Mouse (Mus musculus) heart, adult 2 months (tissue): ENCODE measurements at regions not wholly inside any gene's neighbourhood (a gene's known extent, or its start where the extent isn't known, plus 50 kb on each side); places are given as distances from the start of the nearest gene placed in this dataset.

Experiments used
- DNase-seq, 2 experiments: peaks; one replicate each; pipeline ENCODE4 v3.0.0; 2021
- H3K27ac ChIP-seq: fragments of 200-600 bp; 2 replicates; pipeline ENCODE4 v1.8.1; 2022
- H3K27me3 ChIP-seq: fragments of 200-500 bp; 2 replicates; pipeline ENCODE4 v1.6.1; 2012; ENCODE audit warnings: mild to moderate bottlenecking, low read length, inconsistent platforms, mixed read lengths; ENCODE audit not compliant: control insufficient read depth, insufficient read depth
- H3K36me3 ChIP-seq: fragments of 200-500 bp; 2 replicates; pipeline ENCODE4 v1.6.1; 2012; ENCODE audit warnings: low read length, inconsistent platforms; ENCODE audit not compliant: control insufficient read depth, insufficient read depth
- H3K4me1 ChIP-seq: fragments of 200-500 bp; 2 replicates; pipeline ENCODE4 v1.6.1; 2011; ENCODE audit warnings: low read length; ENCODE audit not compliant: control insufficient read depth, insufficient read depth
- H3K4me3 ChIP-seq: fragments of 200-600 bp; 2 replicates; pipeline ENCODE4 v1.8.1; 2022
- H3K79me2 ChIP-seq: fragments of 200-500 bp; replicated peaks from 2 replicates; pipeline ENCODE4 v1.6.1; 2012; ENCODE audit warnings: mild to moderate bottlenecking, inconsistent platforms, low read length, moderate library complexity, mixed read lengths; ENCODE audit not compliant: control insufficient read depth, insufficient read depth
- H3K9ac ChIP-seq: fragments of 200-500 bp; 2 replicates; pipeline ENCODE4 v1.6.1; 2012; ENCODE audit warnings: low read depth, mild to moderate bottlenecking, control low read depth, inconsistent platforms, low read length, mixed read lengths
- CTCF ChIP-seq: fragments of 200-600 bp; IDR thresholded peaks from 2 replicates; pipeline ENCODE4 v1.8.1; 2022; ENCODE audit warnings: antibody characterized with exemption, mild to moderate bottlenecking, moderate library complexity
- EP300 ChIP-seq: fragments of 200-500 bp; IDR thresholded peaks from 2 replicates; pipeline ENCODE4 v1.6.1; 2011; ENCODE audit warnings: low read depth, low read length, control low read depth; ENCODE audit not compliant: insufficient read depth
- POLR2A ChIP-seq: fragments of 200-500 bp; IDR thresholded peaks from 2 replicates; pipeline ENCODE4 v1.6.1; 2011; ENCODE audit warnings: mild to moderate bottlenecking, low read depth, low read length, control low read depth; ENCODE audit not compliant: insufficient read depth
- WGBS: fragments of 180-500 bp; shearing (Covaris S2); methylation state at CpG from one replicate; pipeline ENCODE4 v1.1.7; 2018; 5-methylcytosine and 5-hydroxymethylcytosine counted together
- intact Hi-C: fragments of 180-260 bp; cut with DNase I; formaldehyde crosslinking; loops from one replicate; pipeline ENCODE4 v1.15.1; 2025

DNA sequence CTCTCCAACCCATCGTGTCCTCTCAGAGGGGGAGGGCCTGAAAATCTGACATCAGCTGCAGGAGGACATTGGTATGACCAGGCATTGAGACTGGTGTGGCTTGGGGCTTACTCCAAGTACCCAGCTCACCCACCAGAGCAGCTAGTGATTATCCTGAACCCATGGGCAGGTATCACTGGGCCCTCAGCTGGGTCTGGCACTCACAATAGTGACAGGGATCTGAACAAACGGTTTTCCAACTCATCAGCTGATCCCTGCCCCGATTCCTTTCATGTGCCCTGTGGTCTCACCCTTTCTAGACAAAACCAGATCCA, 211.2 kb downstream of the Gm26897 start:
- H3K36me3 ChIP-seq, result no peaks in the 10 kb centered on the region
- no peaks in the 10 kb centered on the region; the same call in 1 of the 2 replicates for H3K27me3 ChIP-seq
- H3K79me2 ChIP-seq, result no peaks in the 10 kb centered on the region
- no peak for DNase-seq
- WGBS, result 43% methylated on average over 3 of the region's 3 CpGs
- no peak overlapping the region for H3K9ac ChIP-seq
- TF ChIP-seq POLR2A (no peak), CTCF (no peak), EP300 (no peak)
- no peaks in the 10 kb centered on the region for H3K4me1 ChIP-seq
- intact Hi-C loops, result no loop called here
- no peak overlapping the region for H3K4me3 ChIP-seq
- no peak overlapping the region for H3K27ac ChIP-seq

DNA sequence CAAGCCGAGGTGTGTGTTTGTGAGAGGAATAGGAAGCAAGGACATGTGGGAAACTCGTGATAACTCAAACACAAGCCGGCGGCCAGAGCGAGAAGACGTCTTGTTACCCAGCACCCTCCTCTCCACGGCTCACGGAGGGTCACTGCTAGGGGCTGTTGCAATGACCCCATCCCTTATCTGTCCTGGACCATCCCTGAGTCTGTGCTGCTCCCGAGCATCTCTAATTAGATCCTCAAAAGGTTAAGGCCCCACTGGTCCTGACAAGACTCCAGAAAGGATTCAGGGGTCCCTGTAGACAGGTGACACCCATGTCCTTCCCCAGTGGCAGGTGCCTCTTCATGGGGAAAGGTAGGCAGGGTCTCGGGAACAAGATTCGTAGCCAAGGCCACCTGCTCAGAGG, 212.6 kb downstream of the Gm26897 start:
- H3K9ac ChIP-seq, result no peak overlapping the region
- intact Hi-C loops, result no loop called here
- no peak overlapping the region for H3K4me3 ChIP-seq
- 85% methylated on average over 11 of the region's 11 CpGs for WGBS
- H3K36me3 ChIP-seq, result no peaks in the 10 kb centered on the region
- TF ChIP-seq POLR2A, result no peak
- TF ChIP-seq CTCF, result no peak
- no peak for TF ChIP-seq EP300
- H3K27me3 ChIP-seq, result no peaks in the 10 kb centered on the region; the same call in 1 of the 2 replicates
- H3K4me1 ChIP-seq, result no peaks in the 10 kb centered on the region
- no peak overlapping the region for H3K27ac ChIP-seq
- no peaks in the 10 kb centered on the region for H3K79me2 ChIP-seq
- DNase-seq, result no peak

DNA sequence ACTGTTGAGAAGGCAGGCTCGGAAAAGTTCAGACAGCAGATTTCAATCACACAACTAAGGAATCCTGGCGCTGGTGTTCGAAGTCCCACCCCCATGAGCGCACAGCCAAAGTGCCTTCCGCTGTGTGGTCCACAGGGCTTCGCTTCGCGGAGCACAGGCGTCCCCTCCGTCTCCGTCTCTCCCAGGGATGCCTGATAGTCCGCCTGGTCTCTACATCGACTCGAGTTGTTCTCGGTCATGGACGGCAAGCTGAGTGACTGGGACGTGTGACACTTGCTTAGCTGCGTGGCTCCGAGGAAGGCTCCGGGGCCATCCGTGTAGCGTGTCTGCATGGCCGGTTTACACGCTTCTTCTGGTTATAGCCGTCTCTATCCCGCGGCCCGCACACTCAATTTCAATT, 224.0 kb downstream of the Gm26897 start:
- no peak for DNase-seq
- Histone ChIP-seq H3K9ac (no peak overlapping the region), H3K27ac (no peak overlapping the region), H3K79me2 (no peaks in the 10 kb centered on the region), H3K27me3 (no peaks in the 10 kb centered on the region; the same call in 1 of the 2 replicates), H3K4me3 (no peak overlapping the region), H3K36me3 (no peaks in the 10 kb centered on the region), H3K4me1 (no peaks in the 10 kb centered on the region)
- 67% methylated on average over 28 of the region's 28 CpGs for WGBS
- TF ChIP-seq EP300 (no peak), POLR2A (no peak), CTCF (no peak)
- intact Hi-C loops, result no loop called here

DNA sequence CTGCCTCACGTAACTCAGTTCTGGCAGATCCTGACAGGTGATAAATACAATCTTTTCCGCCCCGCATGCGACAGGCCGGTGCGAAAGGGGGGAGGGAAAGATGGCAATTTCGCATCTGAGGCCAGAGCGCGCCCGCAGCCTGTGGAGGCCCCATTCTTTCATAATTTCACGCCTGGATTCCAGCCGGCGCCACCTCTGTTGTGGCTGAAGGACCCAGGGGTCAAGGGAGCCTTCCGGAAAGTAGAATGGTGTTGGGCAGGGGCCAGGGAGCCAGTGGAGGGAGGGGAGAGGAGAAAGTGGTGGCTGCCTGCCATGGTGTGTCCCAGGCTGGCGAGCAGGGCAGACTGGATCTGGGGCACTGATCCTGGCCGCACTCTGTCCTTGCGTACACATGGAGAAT, 224.5 kb downstream of the Gm26897 start:
- H3K79me2 ChIP-seq, result no peaks in the 10 kb centered on the region
- DNase-seq, result peak; percentile 45 to 50
- no peaks in the 10 kb centered on the region for H3K36me3 ChIP-seq
- no peak overlapping the region for H3K27ac ChIP-seq
- TF ChIP-seq POLR2A, result no peak
- no peak for TF ChIP-seq CTCF
- TF ChIP-seq EP300, result no peak
- no peak overlapping the region for H3K4me3 ChIP-seq
- H3K27me3 ChIP-seq, result no peaks in the 10 kb centered on the region
- H3K9ac ChIP-seq, result no peak overlapping the region
- no peaks in the 10 kb centered on the region for H3K4me1 ChIP-seq
- 41% methylated on average over 17 of the region's 17 CpGs for WGBS
- intact Hi-C loops, result no loop called here

DNA sequence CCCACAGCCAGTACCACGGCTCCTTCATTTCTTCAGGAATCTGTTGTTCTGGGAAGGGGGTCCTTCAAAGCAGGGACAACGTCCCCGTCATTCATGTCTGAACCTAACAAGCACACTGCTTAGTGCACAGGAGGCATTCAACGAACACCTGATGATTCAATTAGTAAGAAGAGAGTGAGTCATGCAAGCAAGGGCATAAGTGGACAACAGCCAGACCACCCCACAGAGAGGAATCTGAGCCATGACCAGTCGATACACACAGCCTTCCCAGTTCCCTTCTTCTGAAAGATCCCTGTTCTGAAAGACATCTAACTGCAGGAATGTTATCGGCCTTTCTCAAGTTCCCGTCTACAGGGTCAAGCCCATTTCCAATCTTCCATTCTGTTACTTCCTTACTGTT, 231.6 kb downstream of the Gm26897 start:
- intact Hi-C loops, result no loop called here
- 86% methylated on average over 7 of the region's 7 CpGs for WGBS
- H3K79me2 ChIP-seq, result no peaks in the 10 kb centered on the region
- no peak for TF ChIP-seq CTCF
- no peak for TF ChIP-seq POLR2A
- no peak overlapping the region for H3K27ac ChIP-seq
- H3K4me3 ChIP-seq, result no peak overlapping the region
- no peaks in the 10 kb centered on the region for H3K4me1 ChIP-seq
- H3K36me3 ChIP-seq, result no peaks in the 10 kb centered on the region
- DNase-seq, result no peak
- H3K9ac ChIP-seq, result no peak overlapping the region
- no peaks in the 10 kb centered on the region for H3K27me3 ChIP-seq

DNA sequence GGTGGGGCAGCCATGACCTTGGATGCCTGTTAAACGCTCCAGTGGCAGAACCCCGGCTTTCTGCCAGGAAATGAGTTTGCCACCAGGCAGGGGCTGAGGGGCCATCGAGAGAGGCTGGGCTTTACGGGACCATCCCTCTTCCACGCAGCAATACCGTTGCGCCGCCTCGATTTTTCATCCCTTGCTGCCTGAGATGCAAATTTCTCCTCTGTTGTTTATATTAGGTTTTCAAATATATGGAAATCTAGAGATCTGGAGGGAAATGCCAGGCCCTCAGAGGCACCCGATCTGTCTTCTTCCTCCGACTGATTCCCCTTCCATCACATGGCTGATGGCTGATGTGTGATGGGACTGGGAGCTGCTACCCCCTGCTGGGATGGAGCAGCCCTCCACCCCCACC, 234.4 kb downstream of the Gm26897 start:
- Histone ChIP-seq H3K27me3 (no peaks in the 10 kb centered on the region), H3K36me3 (no peaks in the 10 kb centered on the region), H3K9ac (no peak overlapping the region), H3K79me2 (no peaks in the 10 kb centered on the region), H3K4me1 (no peaks in the 10 kb centered on the region), H3K27ac (no peak overlapping the region), H3K4me3 (no peak overlapping the region)
- WGBS, result 65% methylated on average over 11 of the region's 11 CpGs
- intact Hi-C loops, result no loop called here
- TF ChIP-seq CTCF (no peak), POLR2A (no peak), EP300 (no peak)
- no peak for DNase-seq
